Mouse (Mus musculus): ENCODE measurements around the gene Vnn1. TPM values are rescaled to one million over a fixed set of nuclear protein-coding genes. Genes with fewer than 3 reads are reported as not detected.

Gene Vnn1
- total RNA-seq, 2 experiments from 2014 or later, result 0.14 TPM; not detected in 1

DNA sequence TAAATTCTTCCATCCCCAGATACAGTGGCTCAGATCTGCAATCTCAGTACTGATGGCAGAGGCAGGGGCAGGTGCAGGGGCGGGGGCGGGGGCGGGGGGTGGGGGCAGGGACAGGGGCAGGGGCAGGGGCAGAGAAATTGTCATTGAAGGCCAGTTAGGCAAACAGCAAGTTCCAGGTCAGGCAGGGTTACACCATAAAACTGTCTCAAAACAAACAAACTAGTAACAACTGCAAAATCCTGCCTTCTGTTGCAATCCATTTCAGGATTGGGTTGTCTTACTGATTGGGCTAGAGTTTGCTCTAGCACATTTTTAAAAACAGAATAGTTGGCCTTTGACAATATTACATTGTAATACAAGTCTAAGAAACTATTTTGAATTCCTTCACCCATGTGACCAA, 28.0 kb downstream of the Vnn1 start:
- Histone ChIP-seq H3K27ac (no peak overlapping the region), H3K4me3 (no peak overlapping the region)
- no peak for TF ChIP-seq CTCF (IDR thresholded peaks at IDR 0.05)
- DNase-seq (ENCODE audit: extremely low spot score in 1 of 2, low spot score in 2 of 2), result no peak
- intact Hi-C loops (cut with DNase I), result no loop called here

DNA sequence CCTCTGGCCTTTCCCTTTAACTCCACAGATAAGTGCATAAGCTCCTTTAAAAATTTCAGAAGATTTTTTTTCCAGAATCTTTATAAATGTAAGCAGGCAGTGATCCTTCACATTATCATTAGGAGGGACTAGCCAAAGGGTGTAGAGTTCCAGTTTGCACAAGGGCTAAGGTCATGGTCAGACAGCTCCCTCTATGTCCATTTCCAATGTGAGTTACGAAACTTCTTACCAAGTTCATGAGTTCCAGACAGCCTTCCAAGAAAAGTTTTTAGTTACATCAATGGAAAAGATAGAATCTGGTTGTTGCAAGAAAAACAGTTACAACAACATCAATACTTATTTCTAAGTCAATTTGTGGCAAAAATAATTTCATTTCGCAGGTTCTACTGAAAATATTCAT, 29.5 kb downstream of the Vnn1 start:
- no peak for TF ChIP-seq CTCF (IDR thresholded peaks at IDR 0.05)
- intact Hi-C loops (cut with DNase I), result no loop called here

DNA sequence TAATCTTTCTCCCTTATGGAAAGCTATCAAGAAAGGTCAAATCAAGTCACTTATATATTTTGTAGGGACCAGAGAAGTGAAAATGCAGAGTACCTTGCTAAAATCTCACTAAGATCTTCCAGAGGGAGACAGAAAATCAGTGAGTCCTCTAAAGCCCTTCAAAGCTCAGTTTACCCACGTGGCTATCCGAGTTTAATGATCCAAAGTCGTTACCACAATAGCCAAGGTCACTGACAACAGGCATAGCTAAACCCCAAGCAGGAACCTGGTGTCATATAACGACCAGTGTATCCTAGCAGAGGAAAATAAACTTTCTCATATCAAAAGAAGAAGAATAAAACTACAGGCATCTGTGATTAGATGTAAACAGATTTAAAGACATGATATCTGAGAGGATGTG, 43.1 kb downstream of the Vnn1 start:
- TF ChIP-seq CTCF (IDR thresholded peaks at IDR 0.05), result no peak
- intact Hi-C loops (cut with DNase I), result no loop called here

More for the DNA sequence above, 29.5 kb downstream of the Vnn1 start:
- DNase-seq (ENCODE audit: extremely low spot score in 1 of 2, low spot score in 2 of 2), result no peak
- Histone ChIP-seq H3K4me3 (no peak overlapping the region), H3K27ac (no peak overlapping the region)

DNA sequence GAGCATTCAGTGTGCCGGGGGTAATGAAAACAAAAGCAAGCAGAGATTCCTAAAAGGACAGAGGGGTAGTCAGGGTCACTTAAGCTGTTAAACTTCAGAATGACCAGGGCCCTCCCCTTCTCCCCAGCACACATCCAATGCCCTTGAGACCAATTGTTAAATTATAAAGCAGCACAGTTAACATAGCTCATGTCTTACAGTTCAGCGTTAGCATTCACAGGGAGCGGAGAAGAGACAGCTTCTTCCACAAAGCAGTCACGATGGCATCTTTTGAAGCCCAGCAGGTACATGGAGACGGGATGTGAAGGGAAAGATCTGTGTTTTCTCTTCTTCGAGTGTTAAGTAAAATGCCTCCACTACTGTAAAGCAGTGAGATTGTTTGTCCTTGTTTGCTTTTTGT, 43.8 kb downstream of the Vnn1 start, which contains the start of gene Taar2:
TSS of gene Taar2 (plus strand) at position 261 of the 400 bp plus-strand sequence.
- no peak within 1 kb of the TSS for H3K27ac ChIP-seq
- DNase-seq (ENCODE audit: extremely low spot score in 1 of 2, low spot score in 2 of 2), result no peak
- TF ChIP-seq CTCF (IDR thresholded peaks at IDR 0.05), result no peak
- no peak within 1 kb of the TSS for H3K4me3 ChIP-seq
- intact Hi-C loops (cut with DNase I), result no loop called here

More for the DNA sequence above, 43.1 kb downstream of the Vnn1 start:
- H3K27ac ChIP-seq, result no peak overlapping the region
- no peak overlapping the region for H3K4me3 ChIP-seq
- DNase-seq (ENCODE audit: extremely low spot score in 1 of 2, low spot score in 2 of 2), result no peak

DNA sequence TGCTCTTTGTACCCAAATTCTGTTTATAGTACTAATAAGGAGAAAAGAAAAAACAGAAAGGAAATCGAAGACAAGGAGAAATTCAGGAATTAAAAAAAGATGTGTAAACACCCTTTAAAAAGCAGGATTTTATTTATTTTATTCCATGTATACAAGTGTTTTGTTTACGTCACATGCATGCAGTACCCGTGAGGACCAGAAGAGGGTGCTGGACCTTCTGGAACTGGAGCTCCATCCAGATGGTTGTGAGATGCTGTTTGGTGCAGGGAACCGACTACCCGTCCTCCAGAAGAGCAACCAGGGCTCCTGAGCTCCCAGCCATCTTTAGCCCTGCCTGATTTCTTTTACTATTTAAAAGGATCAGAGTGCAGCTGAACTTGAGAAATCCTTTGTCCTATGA, 48.0 kb downstream of the Vnn1 start:
- DNase-seq (ENCODE audit: extremely low spot score in 1 of 2, low spot score in 2 of 2), result no peak
- Histone ChIP-seq H3K4me3 (no peak overlapping the region), H3K27ac (no peak overlapping the region)
- TF ChIP-seq CTCF (IDR thresholded peaks at IDR 0.05), result peak; percentile 34
- intact Hi-C loops (cut with DNase I), result no loop called here

DNA sequence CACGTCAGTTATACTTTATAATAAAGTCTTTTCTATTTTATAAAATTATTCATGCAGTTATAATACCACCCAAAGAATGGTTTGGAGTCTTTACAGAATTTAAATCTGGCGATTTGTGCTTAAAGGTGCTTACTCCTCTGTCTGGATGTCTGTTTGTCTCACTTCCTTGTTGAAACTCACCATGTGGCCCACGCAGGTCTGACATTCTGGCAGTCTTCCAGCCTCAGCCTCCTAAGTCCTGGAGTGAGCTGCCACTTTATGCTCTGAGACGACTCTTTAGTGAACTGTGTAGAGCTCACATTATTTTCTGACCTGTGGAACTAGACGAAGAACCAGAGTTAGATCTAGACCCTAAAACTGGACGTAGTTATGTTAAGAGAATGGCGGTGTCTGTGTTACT, 53.5 kb downstream of the Vnn1 start:
- intact Hi-C loops (cut with DNase I), result no loop called here
- TF ChIP-seq CTCF (IDR thresholded peaks at IDR 0.05), result no peak
- no peak overlapping the region for H3K4me3 ChIP-seq
- no peak for DNase-seq (ENCODE audit: extremely low spot score in 1 of 2, low spot score in 2 of 2)
- H3K27ac ChIP-seq, result no peak overlapping the region

DNA sequence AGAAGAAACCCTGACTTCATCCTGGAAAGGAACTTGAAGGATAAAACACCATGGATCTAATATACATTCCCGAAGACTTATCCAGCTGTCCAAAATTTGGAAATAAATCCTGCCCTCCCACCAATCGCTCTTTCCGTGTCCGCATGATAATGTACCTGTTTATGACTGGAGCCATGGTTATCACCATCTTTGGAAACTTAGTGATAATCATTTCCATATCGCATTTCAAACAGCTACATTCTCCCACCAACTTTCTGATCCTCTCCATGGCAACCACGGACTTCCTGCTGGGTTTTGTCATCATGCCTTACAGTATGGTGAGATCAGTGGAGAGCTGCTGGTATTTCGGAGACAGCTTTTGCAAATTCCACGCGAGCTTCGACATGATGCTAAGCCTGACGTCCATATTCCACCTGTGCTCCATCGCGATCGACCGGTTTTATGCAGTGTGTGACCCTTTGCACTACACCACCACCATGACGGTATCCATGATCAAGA, 55.1 kb downstream of the Vnn1 start, which contains the start of gene Taar3:
TSS of gene Taar3 (plus strand) at position 51 of the 498 bp plus-strand sequence.
- intact Hi-C loops (cut with DNase I), result no loop called here
- no peak for DNase-seq (ENCODE audit: extremely low spot score in 1 of 2, low spot score in 2 of 2)
- Histone ChIP-seq H3K27ac (no peak within 1 kb of the TSS), H3K4me3 (no peak within 1 kb of the TSS)
- no peak for TF ChIP-seq CTCF (IDR thresholded peaks at IDR 0.05)

DNA sequence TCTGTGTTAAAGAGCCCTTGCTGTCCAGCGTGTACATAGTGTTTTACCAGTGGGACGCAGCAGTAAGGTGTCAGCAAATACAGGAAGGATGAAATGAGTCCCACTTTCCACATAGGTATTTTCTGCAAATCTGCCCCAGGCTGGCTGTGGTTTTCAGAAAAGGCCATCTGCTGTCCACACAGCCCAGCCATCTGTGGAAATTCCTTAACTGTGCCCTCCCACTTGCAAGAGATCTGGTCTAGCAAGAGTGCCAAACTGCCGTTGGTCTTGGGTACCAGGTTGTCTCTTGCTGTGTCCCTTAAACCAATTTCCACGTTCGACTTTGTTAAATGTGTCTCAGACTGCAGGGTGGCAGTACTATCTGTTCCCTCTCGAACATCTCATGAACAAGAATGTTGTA, 57.2 kb downstream of the Vnn1 start:
- intact Hi-C loops (cut with DNase I), result no loop called here
- H3K27ac ChIP-seq, result no peak overlapping the region
- no peak overlapping the region for H3K4me3 ChIP-seq
- TF ChIP-seq CTCF (IDR thresholded peaks at IDR 0.05), result no peak
- no peak for DNase-seq (ENCODE audit: extremely low spot score in 1 of 2, low spot score in 2 of 2)

Other genes with a start within 250 kb of the Vnn1 start
- 100 to 1,000 TPM; 169 to 225 TPM for gene Rps12, start 107.4 kb upstream of the Vnn1 start, total RNA-seq (2021)
- 10 to 100 TPM; 26.9 to 31.0 TPM for gene Slc18b1, start 97.7 kb upstream of the Vnn1 start, total RNA-seq (2021)
- not detected for gene Vnn3, start 43.2 kb upstream of the Vnn1 start, total RNA-seq (2021)
- not detected for gene Taar1, start 25.7 kb downstream of the Vnn1 start, total RNA-seq (2021)
- not detected for gene Taar2, start 43.9 kb downstream of the Vnn1 start, total RNA-seq (2021)
- not detected for gene Taar3, start 54.9 kb downstream of the Vnn1 start, total RNA-seq (2021)
- not detected for gene Taar4, start 65.8 kb downstream of the Vnn1 start, total RNA-seq (2021)
- gene Taar5, start 76.0 kb downstream of the Vnn1 start, total RNA-seq (2021), result not detected
- not detected for gene Taar6, start 91.0 kb downstream of the Vnn1 start, total RNA-seq (2021)
- gene Taar7a, start 98.8 kb downstream of the Vnn1 start, total RNA-seq (2021), result not detected
- not detected for gene Taar7b, start 105.3 kb downstream of the Vnn1 start, total RNA-seq (2021)
- not detected for gene Taar7d, start 132.5 kb downstream of the Vnn1 start, total RNA-seq (2021)
- gene Taar7e, start 142.9 kb downstream of the Vnn1 start, total RNA-seq (2021), result not detected
- not detected for gene Taar7f, start 154.8 kb downstream of the Vnn1 start, total RNA-seq (2021)
- not detected for gene Taar8a, start 181.8 kb downstream of the Vnn1 start, total RNA-seq (2021)
- gene Taar8b, start 197.6 kb downstream of the Vnn1 start, total RNA-seq (2021), result not detected
- gene Taar8c, start 207.2 kb downstream of the Vnn1 start, total RNA-seq (2021), result not detected
- gene Taar9, start 214.8 kb downstream of the Vnn1 start, total RNA-seq (2021), result not detected

Measured in left cerebral cortex, adult 2 months (tissue).